Mouse (Mus musculus): ENCODE results near the gene Msl3l2. TPM values are rescaled to one million over a fixed set of nuclear protein-coding genes. Genes with fewer than 3 reads are reported as not detected.

The Msl3l2 gene
- total RNA-seq (2021): 1 to 10 TPM in 1 of 2 experiments, under 1 TPM in 1; 0.47 to 1.1 TPM
- long read RNA-seq, experiment 1: 0 reads
- long read RNA-seq, experiment 2, partial matches to known transcripts: 0 of 1 reads
- long read RNA-seq, experiment 2, other reads (novel, unspliced or antisense): 1 of 1 reads

DNA sequence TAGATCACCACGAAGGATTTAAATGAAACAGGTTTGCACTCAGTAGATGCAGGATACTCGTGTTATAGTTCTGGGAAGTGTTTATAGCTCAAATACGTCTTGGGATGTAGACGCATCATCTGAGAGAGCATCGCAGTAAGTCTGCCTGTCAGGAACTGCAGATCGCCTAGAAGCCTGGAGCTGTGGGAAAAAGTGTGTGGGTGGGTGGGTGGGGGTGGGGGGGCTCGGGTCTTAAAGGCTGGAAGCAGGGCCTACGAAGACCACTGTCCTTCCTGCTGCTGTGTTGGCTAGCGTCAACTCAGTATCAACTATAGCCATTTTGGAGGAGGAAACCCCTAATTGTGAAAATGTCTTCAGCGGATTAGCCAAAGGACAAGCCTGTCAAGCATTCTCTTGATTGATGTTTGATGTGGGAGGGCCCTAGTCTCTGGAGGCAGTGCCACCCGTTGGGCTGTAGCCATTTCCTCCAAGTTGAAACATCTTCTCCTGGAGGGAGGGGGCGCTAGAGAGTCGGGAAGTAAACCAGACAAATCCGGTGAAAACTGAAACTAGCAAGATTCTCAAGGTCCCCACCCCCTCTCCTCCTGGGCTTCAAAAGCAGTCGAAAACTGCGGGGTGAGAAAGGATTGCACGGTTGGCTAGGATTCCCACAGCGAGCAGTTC, at the start of gene Msl3l2:
Gene Msl3l2, plus strand, starts transcription at position 585 of the 663 bp plus-strand sequence.
- peak; percentile 70 to 79 for DNase-seq
- intact Hi-C loops (cut with DNase I): loop anchor here (10.0 kb wide), 1 partner anchor 228 kb away; no protein-coding TSS in a partner anchor

DNA sequence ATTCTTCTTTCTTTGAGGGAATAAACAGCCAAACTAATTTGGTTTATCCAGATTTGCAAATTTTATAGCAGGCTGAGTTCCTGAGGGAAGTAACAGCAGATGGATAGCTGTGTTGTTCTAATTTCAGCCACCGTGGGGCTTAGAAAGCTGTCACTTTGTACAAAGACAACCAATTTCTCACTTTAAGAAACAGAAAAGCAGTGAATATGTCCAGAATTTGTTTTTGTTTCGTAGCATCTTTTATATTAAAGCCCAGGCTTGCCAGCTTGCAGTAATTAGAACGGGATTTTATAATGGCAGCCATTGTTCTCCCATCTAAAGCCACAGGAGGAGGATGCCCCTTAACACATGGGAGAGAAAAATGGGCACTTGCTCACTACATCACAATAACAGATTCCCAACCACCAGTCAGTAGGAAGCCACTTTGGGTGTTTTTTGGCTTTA, 47.7 kb upstream of the Msl3l2 start:
- intact Hi-C loops (cut with DNase I): no loop called here
- DNase-seq: no peak

DNA sequence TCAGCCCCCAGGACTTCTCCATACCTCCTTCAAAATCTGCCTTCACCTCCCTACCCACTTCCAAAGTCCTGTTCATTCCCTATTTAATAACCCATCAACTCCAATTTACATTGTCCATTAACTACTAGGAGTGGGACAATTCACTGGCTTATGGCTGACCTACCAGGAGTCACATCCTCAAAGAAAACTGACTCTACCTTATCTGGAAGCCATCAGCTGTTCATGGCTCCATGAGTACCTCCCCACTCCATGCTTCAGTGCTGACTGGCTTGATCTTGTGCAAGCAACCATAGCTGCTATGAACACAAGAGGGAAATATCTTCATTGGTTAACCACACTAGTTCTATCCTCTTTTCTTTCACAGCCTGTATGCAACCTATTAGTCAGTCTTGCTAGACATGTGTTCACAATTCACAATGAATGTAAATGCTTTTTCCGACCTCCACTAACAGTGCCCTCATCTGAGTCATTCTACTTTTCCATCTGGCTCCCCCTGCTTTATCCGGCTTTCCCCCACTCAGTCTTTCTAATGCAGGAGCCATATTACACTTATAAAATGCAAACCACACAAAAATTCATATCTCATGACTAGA, 45.4 kb upstream of the Msl3l2 start:
- intact Hi-C loops (cut with DNase I): no loop called here
- no peak for DNase-seq

DNA sequence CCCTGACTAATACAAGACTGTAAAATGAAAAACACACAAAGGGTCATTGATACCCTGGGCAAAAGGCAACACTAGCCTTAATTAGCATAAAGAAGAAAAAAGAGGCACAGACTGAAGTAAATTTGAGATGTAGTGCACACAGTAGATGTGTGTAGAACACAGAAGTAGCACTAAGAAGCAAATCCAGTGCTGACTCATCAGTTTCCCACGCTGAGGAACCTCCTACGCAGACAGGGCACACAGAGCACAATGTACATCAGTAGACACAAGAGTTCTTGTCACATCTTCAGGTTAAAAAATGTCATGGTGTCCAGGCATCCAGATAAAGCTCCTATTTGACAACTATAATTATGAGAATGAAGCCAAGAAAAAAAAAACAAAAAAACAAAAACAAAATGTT, 44.0 kb upstream of the Msl3l2 start:
- no peak for DNase-seq
- intact Hi-C loops (cut with DNase I): no loop called here

DNA sequence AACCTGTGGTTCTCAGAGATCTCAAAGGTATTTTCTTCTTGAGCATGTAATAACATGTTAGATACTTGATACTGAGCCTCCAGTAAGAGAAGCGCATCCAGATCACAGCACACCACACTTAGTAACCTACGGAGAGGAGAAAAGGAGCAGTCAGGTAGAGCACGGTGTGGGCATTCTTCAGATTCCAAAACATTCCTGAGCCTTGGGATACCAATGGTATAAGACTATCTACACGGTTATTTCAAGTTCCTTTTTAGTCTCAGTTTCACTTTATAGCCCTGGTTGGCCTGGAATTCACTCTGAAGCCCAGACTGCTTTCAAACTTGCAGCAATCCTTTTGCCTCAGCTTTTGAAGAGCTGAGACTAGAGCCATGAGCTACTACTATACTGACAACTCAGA, 17.0 kb upstream of the Msl3l2 start:
- DNase-seq: no peak
- intact Hi-C loops (cut with DNase I): no loop called here

- intact Hi-C loops (cut with DNase I): no loop called here
- DNase-seq: no peak
Measured at GRCm38 (mm10) chr10:56094586-56094985, 12.1 kb upstream of the Msl3l2 start.

GRCm38 (mm10) chr10:56096757-56097156, 10.0 kb upstream of the Msl3l2 start:
- no peak for DNase-seq
- intact Hi-C loops (cut with DNase I): no loop called here

DNA sequence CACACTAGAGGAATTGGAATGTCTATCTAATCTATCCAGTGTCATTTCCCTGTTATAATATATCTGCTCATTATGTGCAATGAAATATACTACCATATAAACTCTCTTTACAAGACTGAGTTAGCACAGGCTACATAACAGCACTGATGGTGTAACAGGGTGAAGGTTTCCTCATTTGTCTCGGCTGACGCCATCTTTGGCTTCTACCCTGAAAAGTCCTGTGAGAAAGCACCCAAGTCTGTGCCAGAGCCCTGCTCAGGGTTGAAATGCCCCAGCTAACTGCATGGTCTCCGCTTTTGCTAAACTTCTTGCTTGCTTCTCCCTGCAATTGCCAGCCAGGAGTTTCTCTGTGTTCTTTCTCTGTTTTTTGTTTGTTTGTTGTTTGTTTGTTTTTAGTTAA, 7.6 kb upstream of the Msl3l2 start:
- intact Hi-C loops (cut with DNase I): no loop called here
- no peak for DNase-seq

GRCm38 (mm10) chr10:56099641-56100310, 6.9 kb upstream of the Msl3l2 start:
- no peak for DNase-seq
- intact Hi-C loops (cut with DNase I): loop anchor here (10.0 kb wide), 1 partner anchor 235 kb away; no protein-coding TSS in a partner anchor

DNA sequence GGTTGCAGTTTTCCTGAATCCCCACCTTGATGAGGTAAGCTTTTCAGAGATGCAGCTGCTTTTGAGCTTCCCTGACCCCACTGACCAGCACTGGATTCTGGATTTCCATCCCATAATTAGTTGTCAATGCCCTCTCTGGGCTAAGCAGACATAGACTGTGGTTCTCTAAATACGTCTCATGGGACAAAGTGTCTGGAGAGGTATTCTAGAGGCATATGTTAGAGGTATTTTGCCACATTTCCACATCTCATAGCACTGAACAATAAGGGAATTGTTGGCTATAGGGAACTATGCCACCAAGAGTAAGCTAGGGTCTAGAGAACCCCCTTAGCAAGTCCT, 248 bp downstream of the Msl3l2 start:
- intact Hi-C loops (cut with DNase I): loop anchor here (10.0 kb wide), 1 partner anchor 228 kb away; no protein-coding TSS in a partner anchor
- DNase-seq: no peak

GRCm38 (mm10) chr10:56114951-56115635, 8.4 kb downstream of the Msl3l2 start:
- DNase-seq: peak; percentile 27 to 64
- intact Hi-C loops (cut with DNase I): loop anchor here (10.0 kb wide), 1 partner anchor 110 kb away; the partner anchor contains the start of gene Tbc1d32

DNA sequence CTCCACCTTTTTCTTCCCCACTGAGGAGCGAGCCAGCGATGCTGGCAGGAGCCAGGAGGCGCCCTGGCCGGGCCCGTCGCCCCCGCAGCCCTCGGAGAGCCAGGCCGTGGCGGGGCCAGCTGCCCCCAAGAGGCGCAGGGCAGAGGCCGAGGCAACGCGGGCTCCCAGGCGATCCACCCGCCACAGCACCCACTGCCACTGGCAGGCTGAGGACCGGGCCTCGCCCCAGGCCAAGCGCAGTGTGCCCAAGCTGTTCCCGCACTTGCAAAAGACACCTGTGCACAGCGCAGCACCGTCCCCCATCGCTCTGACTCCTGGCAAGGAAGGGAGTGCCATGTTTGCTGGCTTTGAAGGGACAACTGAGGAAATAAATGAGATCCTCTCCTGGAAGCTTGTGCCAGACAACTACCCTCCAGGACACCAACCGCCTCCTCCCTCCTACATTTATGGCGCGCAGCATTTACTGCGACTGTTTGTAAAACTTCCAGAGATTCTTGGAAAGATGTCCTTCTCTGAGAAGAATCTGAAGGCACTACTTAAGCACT, 9.0 kb downstream of the Msl3l2 start:
- no peak for DNase-seq

DNA sequence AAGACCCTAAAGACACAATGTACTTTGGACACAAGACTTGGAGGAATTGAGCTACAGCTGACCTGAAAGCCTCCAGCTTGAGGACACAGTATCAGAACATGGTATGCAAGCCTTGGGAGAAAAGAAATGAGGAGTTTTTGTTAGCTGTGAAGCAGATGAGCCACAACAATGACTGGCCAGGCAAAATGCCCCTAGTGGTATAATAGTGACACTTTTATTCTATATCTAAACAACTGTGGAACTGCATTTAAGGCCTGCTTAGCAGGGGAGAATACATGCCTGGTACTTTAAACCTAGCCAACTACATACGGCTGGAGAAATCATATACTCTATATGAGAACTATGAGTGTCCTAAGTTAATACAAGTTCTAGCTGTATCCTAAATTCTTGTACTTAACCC, 20.3 kb downstream of the Msl3l2 start:
- DNase-seq: no peak

More for the DNA sequence above, 9.0 kb downstream of the Msl3l2 start:
- intact Hi-C loops (cut with DNase I): loop anchor here (10.0 kb wide), 1 partner anchor 109 kb away; the partner anchor contains the start of gene Tbc1d32

GRCm38 (mm10) chr10:56129642-56130041, 22.9 kb downstream of the Msl3l2 start:
- intact Hi-C loops (cut with DNase I): no loop called here
- no peak for DNase-seq

More for the DNA sequence above, 20.3 kb downstream of the Msl3l2 start:
- intact Hi-C loops (cut with DNase I): no loop called here

DNA sequence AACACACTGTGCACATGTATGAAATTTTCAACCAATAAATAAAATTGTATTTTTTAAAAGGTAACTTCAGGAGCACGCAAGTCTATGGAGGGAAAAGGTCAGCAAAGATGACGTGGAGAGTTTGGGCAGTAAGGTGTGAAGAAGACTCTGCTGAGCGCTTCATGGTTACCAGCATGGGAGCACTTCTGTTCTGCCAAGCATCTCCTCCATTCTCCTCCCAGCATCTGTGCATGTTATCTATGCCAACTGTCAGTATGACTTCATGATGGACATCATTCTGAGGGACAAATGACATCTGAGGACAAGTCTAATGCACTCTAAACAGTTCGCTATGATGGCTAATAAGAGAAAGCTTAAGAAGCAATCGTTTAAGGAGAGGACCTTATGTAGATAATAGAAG, 30.5 kb downstream of the Msl3l2 start:
- no peak for DNase-seq
- intact Hi-C loops (cut with DNase I): no loop called here

DNA sequence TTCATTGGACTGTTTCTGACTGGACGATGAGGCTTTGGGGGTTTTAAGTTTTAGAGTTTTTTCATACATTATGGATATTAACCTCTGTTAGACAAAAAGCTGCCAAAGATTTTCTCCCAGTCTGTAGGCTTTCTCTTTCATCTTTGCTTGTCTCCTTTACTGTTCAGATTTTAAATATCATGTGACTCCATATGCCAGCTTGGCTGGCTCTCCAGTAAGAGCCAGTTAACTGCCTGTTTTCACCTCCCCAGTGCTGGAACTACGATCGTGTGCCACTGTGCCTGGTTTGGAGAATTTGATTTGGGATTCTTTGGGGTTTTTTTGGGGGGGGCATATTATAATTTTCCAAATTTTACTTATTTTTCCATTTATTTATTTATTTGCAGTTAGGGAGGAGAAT, 42.2 kb downstream of the Msl3l2 start:
- intact Hi-C loops (cut with DNase I): no loop called here
- DNase-seq: no peak

DNA sequence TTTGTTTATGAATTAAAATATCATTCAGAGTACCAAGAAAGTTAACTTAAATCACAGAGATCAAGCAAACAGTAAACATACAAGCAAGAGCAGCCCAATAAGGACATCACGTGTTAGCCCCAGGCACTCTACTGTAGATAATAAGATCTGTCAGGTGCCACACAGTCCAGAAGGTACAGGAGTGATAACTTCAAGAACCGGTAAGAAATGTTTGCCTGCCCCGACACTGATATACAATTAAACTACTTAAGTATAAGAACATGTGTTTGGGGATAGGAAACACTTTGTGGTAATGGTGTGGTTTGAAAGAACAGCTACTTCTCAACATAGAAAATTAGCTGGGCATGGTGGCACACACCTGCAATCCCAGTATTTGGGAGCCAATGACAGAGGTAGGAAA, 50.2 kb downstream of the Msl3l2 start:
- no peak for DNase-seq
- intact Hi-C loops (cut with DNase I): no loop called here

- DNase-seq: no peak
- intact Hi-C loops (cut with DNase I): no loop called here
Measured at GRCm38 (mm10) chr10:56158207-56158606, 51.5 kb downstream of the Msl3l2 start.

GRCm38 (mm10) chr10:56158748-56159147, 52.0 kb downstream of the Msl3l2 start:
- intact Hi-C loops (cut with DNase I): no loop called here
- no peak for DNase-seq

- no peak for DNase-seq
- intact Hi-C loops (cut with DNase I): loop anchor here (5.0 kb wide), 1 partner anchor 173 kb away; no protein-coding TSS in a partner anchor
Measured at GRCm38 (mm10) chr10:56164411-56164810, 57.7 kb downstream of the Msl3l2 start.

Data from gastrocnemius, postnatal 36 days (tissue).